ENCODE assay signal across 28 mouse cellular contexts in genomic region chr14:41189496-41189895, GRCm38 (mm10). TPM values are rescaled to one million over a fixed set of nuclear protein-coding genes. Genes with fewer than 3 reads are reported as not detected.
DNase-seq lines count a peak whose midpoint lies in the region; ATAC-seq and TF ChIP-seq lines count a peak whose summit lies in the region.
"Had no signal": no experiment of that assay in that cellular context is flagged by ENCODE, and none has a peak within 500 bp of the region (broad histone marks: within the 10 kb centered on the region; RNA-seq: fewer than 3 reads in every experiment).

No protein-coding gene starts in this region.

- no peak for ATAC-seq in midbrain, embryonic 13.5 days
- ATAC-seq: activated CD4-positive, CD25-positive, alpha-beta regulatory T cell, adult 4 months; CD4-positive, CD25-positive, alpha-beta regulatory T cell, adult 4 months; forebrain, embryonic 13.5 days; forebrain, embryonic 15.5 days; forebrain, postnatal 0 days; Patski had no signal

- peak overlapping the region; percentile 77; the same call in 1 of the 2 replicates for H3K27ac ChIP-seq in ES-Bruce4 (ENCODE audit: insufficient read depth, low read length)
- H3K27ac ChIP-seq in ES-E14 (ENCODE audit: insufficient read depth, low read depth, low read length, poor library complexity, severe bottlenecking) = peak overlapping the region; percentile 69; the same call in 1 of the 2 replicates
- H3K27ac ChIP-seq in midbrain, embryonic 13.5 days = no peak overlapping the region
- H3K27ac ChIP-seq: embryonic facial prominence, embryonic 10.5 days; embryonic facial prominence, embryonic 12.5 days; forebrain, embryonic 13.5 days; forebrain, embryonic 15.5 days had no signal

- H3K4me1 ChIP-seq in ES-Bruce4 (ENCODE audit: control insufficient read depth, insufficient read depth, low read length) = no peaks in the 10 kb centered on the region
- peaks cover 0 to 5% of the 10 kb centered on the region in 2 experiments; a peak in 2 of 4 replicates for H3K4me1 ChIP-seq in ES-E14 (ENCODE audit: control insufficient read depth in 2 of 2, insufficient read depth in 2 of 2, low read length in 2 of 2, poor library complexity in 1 of 2)
- H3K4me1 ChIP-seq in midbrain, embryonic 13.5 days (replicated peaks) = no peaks in the 10 kb centered on the region
- H3K4me1 ChIP-seq: embryonic facial prominence, embryonic 10.5 days; embryonic facial prominence, embryonic 12.5 days; forebrain, embryonic 13.5 days; forebrain, embryonic 15.5 days had no signal

- H3K9ac ChIP-seq in ES-Bruce4 (ENCODE audit: low read depth, poor library complexity, severe bottlenecking) = no peak overlapping the region
- no peak overlapping the region for H3K9ac ChIP-seq in ES-E14 (ENCODE audit: insufficient read depth, low read depth, low read length, poor library complexity, severe bottlenecking)
- no peak overlapping the region for H3K9ac ChIP-seq in midbrain, embryonic 13.5 days (replicated peaks)
- H3K9ac ChIP-seq: embryonic facial prominence, embryonic 12.5 days; forebrain, embryonic 13.5 days; forebrain, embryonic 15.5 days; forebrain, postnatal 0 days had no signal

- H3K4me2 ChIP-seq in midbrain, embryonic 13.5 days (replicated peaks) = no peak overlapping the region
- H3K4me2 ChIP-seq: embryonic facial prominence, embryonic 12.5 days; forebrain, embryonic 13.5 days; forebrain, embryonic 15.5 days had no signal

- in situ Hi-C loops in ES-E14 (cut with MboI; ENCODE audit: low sequenced_read_pairs in 2 of 2, unreplicated experiment in 2 of 2) = no loop called here

- peaks cover 26% of the 10 kb centered on the region for H3K9me3 ChIP-seq in ES-Bruce4 (replicated peaks; ENCODE audit: control insufficient read depth, insufficient read depth, low read length, poor library complexity, severe bottlenecking)
- no peaks in the 10 kb centered on the region for H3K9me3 ChIP-seq in ES-E14 (ENCODE audit: control insufficient read depth, insufficient read depth, low read depth, low read length)
- peaks cover 12% of the 10 kb centered on the region; the same call in 1 of the 2 replicates for H3K9me3 ChIP-seq in midbrain, embryonic 13.5 days
- H3K9me3 ChIP-seq: embryonic facial prominence, embryonic 12.5 days; forebrain, embryonic 15.5 days had no signal

- TF ChIP-seq POLR2A in ES-Bruce4 (IDR thresholded peaks at IDR 0.05; ENCODE audit: insufficient read depth, low read length) = no peak

- H3K36me3 ChIP-seq in ES-Bruce4 (ENCODE audit: control insufficient read depth, insufficient read depth, low read length, poor library complexity, severe bottlenecking) (no peaks in the 10 kb centered on the region), ES-E14 (ENCODE audit: control insufficient read depth, insufficient read depth, low read length, poor library complexity, severe bottlenecking) (no peaks in the 10 kb centered on the region)
- no peaks in the 10 kb centered on the region for H3K36me3 ChIP-seq in midbrain, embryonic 13.5 days
- H3K36me3 ChIP-seq: embryonic facial prominence, embryonic 10.5 days; embryonic facial prominence, embryonic 12.5 days; forebrain, embryonic 15.5 days had no signal

- no peak for TF ChIP-seq CTCF in ES-Bruce4 (IDR thresholded peaks at IDR 0.05; ENCODE audit: low read depth, low read length)

- TF ChIP-seq EP300 in ES-Bruce4 (IDR thresholded peaks at IDR 0.05; ENCODE audit: insufficient read depth, low read depth, low read length) = no peak

- H3K4me3 ChIP-seq in ES-Bruce4 (ENCODE audit: low read depth, low read length) (no peak overlapping the region), ES-E14 (ENCODE audit: insufficient read depth in 1 of 2, low read depth in 1 of 2, low read length in 2 of 2, poor library complexity in 1 of 2, severe bottlenecking in 1 of 2) (no peak overlapping the region)
- no peak overlapping the region for H3K4me3 ChIP-seq in midbrain, embryonic 13.5 days (replicated peaks)
- H3K4me3 ChIP-seq: embryonic facial prominence, embryonic 10.5 days; embryonic facial prominence, embryonic 12.5 days; forebrain, embryonic 13.5 days; forebrain, embryonic 15.5 days had no signal

- WGBS in midbrain, embryonic 13.5 days = 80% methylated on average over 2 of the region's 2 CpGs

- H3K27me3 ChIP-seq in ES-Bruce4 (ENCODE audit: control insufficient read depth, insufficient read depth, low read length, poor library complexity, severe bottlenecking) = no peaks in the 10 kb centered on the region
- no peaks in the 10 kb centered on the region for H3K27me3 ChIP-seq in midbrain, embryonic 13.5 days
- H3K27me3 ChIP-seq: CH12.LX; embryonic facial prominence, embryonic 12.5 days; forebrain, embryonic 13.5 days; forebrain, embryonic 15.5 days had no signal

- DNase-seq in ES-E14 (ENCODE audit: low read depth, low spot score) (no peak), ZHBTc4 (ENCODE audit: low read depth, low spot score) (peak; percentile 61)
- DNase-seq in kidney, postnatal 14 days = no peak
- DNase-seq: adrenal gland, adult 8-10 months; adrenal gland, postnatal 14 days; adrenal gland, postnatal 36 days; B cell, adult 2 months; cerebellum, adult 11-12 months; cerebellum, adult 2 months; cerebellum, adult 9-10 months; cerebellum, postnatal 10 days; cerebellum, postnatal 25 days; forebrain, postnatal 0 days had no signal

TF ChIP-seq in ES-E14, 5 proteins besides CTCF, POLR2A, EP300 and RAD21:
- TF ChIP-seq ZNF384 (IDR thresholded peaks at IDR 0.05; ENCODE audit: low read depth, low read length) (no peak), HCFC1 (IDR thresholded peaks at IDR 0.05; ENCODE audit: borderline replicate concordance, insufficient read depth, low read length) (no peak), ZC3H11A (IDR thresholded peaks at IDR 0.05; ENCODE audit: borderline replicate concordance, low read depth, low read length) (no peak), CHD2 (IDR thresholded peaks at IDR 0.05; ENCODE audit: low read depth, low read length) (no peak), MAFK (IDR thresholded peaks at IDR 0.05; ENCODE audit: insufficient read depth, low read depth, low read length) (no peak)

RNA-seq across cellular contexts. Expression of gene Sftpd, which starts 4.5 kb away (rescaled TPM):
- not detected in 2 replicates for polyA plus RNA-seq in ES-Bruce4 (2011; ENCODE audit: insufficient read depth, insufficient read length, low read depth, missing spikeins)
- total RNA-seq in ES-E14 (2012; rRNA removed) = 1.6 and 1.7 TPM in 2 replicates
- not detected in 2 replicates for polyA plus RNA-seq in midbrain, embryonic 13.5 days (2015; fragmentation: Nextera tagmentation; extraction: Ambion mirVana)
- total RNA-seq: adrenal gland, adult 18-20 months; adrenal gland, adult 8-10 months; adrenal gland, postnatal 14 days; adrenal gland, postnatal 36 days; CH12.LX; forebrain, postnatal 0 days; MEL had no signal
- polyA plus RNA-seq: activated CD4-positive, CD25-positive, alpha-beta regulatory T cell, adult 4 months; CD4-positive, CD25-positive, alpha-beta regulatory T cell, adult 4 months; cerebellum, adult 2 months; cortical plate, adult 2 months; embryonic facial prominence, embryonic 10.5 days; embryonic facial prominence, embryonic 12.5 days; forebrain, embryonic 11.5 days; forebrain, embryonic 13.5 days; forebrain, embryonic 15.5 days; forebrain, postnatal 0 days; Patski had no signal

RNA-seq across cellular contexts. Expression of gene Mbl1, which starts 38.2 kb away (rescaled TPM):
- not detected in 2 replicates for polyA plus RNA-seq in ES-Bruce4 (2011; ENCODE audit: insufficient read depth, insufficient read length, low read depth, missing spikeins)
- total RNA-seq in ES-E14 (2012; rRNA removed) = not detected in 2 replicates
- polyA plus RNA-seq in midbrain, embryonic 13.5 days (2015; fragmentation: Nextera tagmentation; extraction: Ambion mirVana) = not detected in 2 replicates
- total RNA-seq: adrenal gland, adult 18-20 months; adrenal gland, adult 8-10 months; CH12.LX; forebrain, postnatal 0 days; MEL had no signal
- polyA plus RNA-seq: activated CD4-positive, CD25-positive, alpha-beta regulatory T cell, adult 4 months; CD4-positive, CD25-positive, alpha-beta regulatory T cell, adult 4 months; cerebellum, adult 2 months; cortical plate, adult 2 months; embryonic facial prominence, embryonic 10.5 days; embryonic facial prominence, embryonic 12.5 days; embryonic facial prominence, embryonic 14.5 days; forebrain, embryonic 11.5 days; forebrain, embryonic 13.5 days; forebrain, embryonic 15.5 days; forebrain, postnatal 0 days; Patski had no signal

RNA-seq across cellular contexts. Expression of gene Sftpa1, which starts 57.9 kb away (rescaled TPM):
- polyA plus RNA-seq in ES-Bruce4 (2011; ENCODE audit: insufficient read depth, insufficient read length, low read depth, missing spikeins) = not detected in 2 replicates
- total RNA-seq in ES-E14 (2012; rRNA removed) = not detected in 2 replicates
- polyA plus RNA-seq in midbrain, embryonic 13.5 days (2015; fragmentation: Nextera tagmentation; extraction: Ambion mirVana) = not detected in 2 replicates
- total RNA-seq: CH12.LX; forebrain, postnatal 0 days; MEL had no signal
- polyA plus RNA-seq: activated CD4-positive, CD25-positive, alpha-beta regulatory T cell, adult 4 months; CD4-positive, CD25-positive, alpha-beta regulatory T cell, adult 4 months; cerebellum, adult 2 months; cortical plate, adult 2 months; embryonic facial prominence, embryonic 10.5 days; embryonic facial prominence, embryonic 12.5 days; embryonic facial prominence, embryonic 14.5 days; forebrain, embryonic 11.5 days; forebrain, embryonic 13.5 days; forebrain, embryonic 15.5 days; forebrain, postnatal 0 days; Patski had no signal
